Mouse (Mus musculus): ENCODE measurements around the gene Myo1f.

- TF ChIP-seq MEF2A (IDR thresholded peaks at IDR 0.05; ENCODE audit: borderline replicate concordance, low read depth, low read length) (no peak), CTCF (conservative IDR thresholded peaks at IDR 0.05 in 1 of 2, IDR thresholded peaks at IDR 0.05 in 1 of 2; ENCODE audit: low read depth in 2 of 2, low read length in 2 of 2) (no peak), JUN (IDR thresholded peaks at IDR 0.05; ENCODE audit: insufficient read depth, low read depth, low read length) (no peak), UBTF (IDR thresholded peaks at IDR 0.05; ENCODE audit: low read depth, low read length) (no peak), USF1 (IDR thresholded peaks at IDR 0.05; ENCODE audit: low read depth, low read length) (no peak)
Observed at GRCm38 (mm10) chr17:33539878-33540277, 15.6 kb upstream of the Myo1f start.

Measured in CH12.LX (cell line).